Mouse (Mus musculus): ENCODE measurements around the gene Zfp354b.

DNA sequence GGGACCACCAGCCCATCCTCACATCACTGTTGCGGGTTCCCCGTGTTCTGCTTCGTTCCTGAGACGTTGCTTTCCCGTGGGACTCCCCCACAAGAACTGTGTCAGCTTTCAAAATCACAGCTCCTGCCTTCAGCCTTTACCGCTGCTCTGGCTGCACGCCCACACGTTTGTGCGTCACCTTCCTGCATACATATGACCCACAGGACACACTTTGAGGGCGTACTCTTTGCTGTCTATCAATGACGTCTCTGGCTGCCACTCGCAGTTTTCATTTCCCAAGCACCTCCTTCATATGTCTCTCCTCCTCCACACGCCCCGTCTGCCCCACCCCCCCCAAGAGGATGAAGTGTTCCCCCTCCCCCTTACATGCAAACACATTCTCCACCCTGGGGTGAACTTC, 20.9 kb upstream of the Zfp354b start:
- no peak for TF ChIP-seq CTCF (IDR thresholded peaks at IDR 0.05; ENCODE audit: insufficient read depth, low read depth, low read length)
- TF ChIP-seq POLR2A (IDR thresholded peaks at IDR 0.05; ENCODE audit: insufficient read depth, low read depth, low read length), result no peak

All from olfactory bulb, adult 2 months (tissue).